Mouse (Mus musculus) layer of hippocampus, postnatal 14 days (tissue): ENCODE measurements at regions not wholly inside any gene's neighbourhood (a gene's known extent, or its start where the extent isn't known, plus 50 kb on each side); places are given as distances from the start of the nearest gene placed in this dataset.

Source experiments
- DNase-seq, 2 experiments: peaks; one replicate each; pipeline ENCODE4 v3.0.0; 2021 to 2022; ENCODE audit warnings: low spot score in 2 of 2, mixed read lengths in 1 of 2

- no peak for DNase-seq
These were observed 287.4 kb upstream of the Tle3 start for GRCm38 (mm10) chr9:61084655-61085230.

GRCm38 (mm10) chr9:61087035-61087434 lies 285.1 kb upstream of the Tle3 start:
- no peak for DNase-seq

GRCm38 (mm10) chr9:61089066-61089686 lies 283.0 kb upstream of the Tle3 start:
- no peak for DNase-seq

- no peak for DNase-seq
These were observed 281.1 kb upstream of the Tle3 start for GRCm38 (mm10) chr9:61091036-61091435.

- DNase-seq = peak in 1 of 2 experiments; percentile 71
These were observed 279.2 kb upstream of the Tle3 start for GRCm38 (mm10) chr9:61092834-61093479.

GRCm38 (mm10) chr9:61095069-61095775 lies 276.9 kb upstream of the Tle3 start:
- no peak for DNase-seq

- DNase-seq = no peak
These were observed 270.3 kb upstream of the Tle3 start for GRCm38 (mm10) chr9:61101741-61102450.

- no peak for DNase-seq
These were observed 269.5 kb upstream of the Tle3 start for GRCm38 (mm10) chr9:61102451-61103358.

- DNase-seq = no peak
These were observed 266.5 kb upstream of the Tle3 start for GRCm38 (mm10) chr9:61105550-61106280.

GRCm38 (mm10) chr9:61109519-61110285 lies 262.5 kb upstream of the Tle3 start:
- DNase-seq = no peak

- no peak for DNase-seq
These were observed 261.0 kb upstream of the Tle3 start for GRCm38 (mm10) chr9:61111206-61111605.

- DNase-seq = peak; percentile 54 to 62
These were observed 260.3 kb upstream of the Tle3 start for GRCm38 (mm10) chr9:61111733-61112415.

- no peak for DNase-seq
These were observed 252.9 kb upstream of the Tle3 start for GRCm38 (mm10) chr9:61119252-61119651.

GRCm38 (mm10) chr9:61120531-61120930 lies 251.6 kb upstream of the Tle3 start:
- DNase-seq = no peak

GRCm38 (mm10) chr9:61120931-61121391 lies 251.2 kb upstream of the Tle3 start:
- DNase-seq = peak; percentile 17 to 34

GRCm38 (mm10) chr9:61123431-61123830 lies 248.7 kb upstream of the Tle3 start:
- DNase-seq = no peak

GRCm38 (mm10) chr9:61125769-61126168 lies 246.4 kb upstream of the Tle3 start:
- DNase-seq = no peak

GRCm38 (mm10) chr9:61128077-61128476 lies 244.1 kb upstream of the Tle3 start:
- DNase-seq = no peak
